9 mouse cellular contexts compared by ENCODE assay signal in genomic region chr2:3475746-3476251, GRCm38 (mm10). TPM values are rescaled to one million over a fixed set of nuclear protein-coding genes. Genes with fewer than 3 reads are reported as not detected.
DNase-seq lines count a peak whose midpoint lies in the region; ATAC-seq and TF ChIP-seq lines count a peak whose summit lies in the region.
"Had no signal": no experiment of that assay in that cellular context is flagged by ENCODE, and none has a peak within 500 bp of the region (broad histone marks: within the 10 kb centered on the region; RNA-seq: fewer than 3 reads in every experiment).

No protein-coding gene starts in this region.

- peaks cover 10% of the 10 kb centered on the region; the same call in 1 of the 2 replicates for H3K4me1 ChIP-seq in heart, embryonic 15.5 days (replicated peaks)
- peaks cover 4% of the 10 kb centered on the region in 2 experiments; a peak in 3 of 4 replicates for H3K4me1 ChIP-seq in MEL (ENCODE audit: control insufficient read depth in 1 of 2, insufficient read depth in 2 of 2, low read length in 2 of 2)
- peaks cover 5% of the 10 kb centered on the region; the same call in 1 of the 2 replicates for H3K4me1 ChIP-seq in forebrain, postnatal 0 days (ENCODE audit: insufficient read depth)
- H3K4me1 ChIP-seq in lung, postnatal 0 days (ENCODE audit: insufficient read depth, low read depth, low read length): peaks cover 6% of the 10 kb centered on the region; the same call in 1 of the 2 replicates

- H3K4me2 ChIP-seq in heart, embryonic 15.5 days: peak overlapping the region; percentile 89
- H3K4me2 ChIP-seq in forebrain, postnatal 0 days (ENCODE audit: low read depth): peak overlapping the region; percentile 53
- H3K4me2 ChIP-seq in lung, postnatal 0 days (replicated peaks; ENCODE audit: low read depth, low read length): peak overlapping the region; percentile 99

- TF ChIP-seq CTCF in MEL (IDR thresholded peaks at IDR 0.05 in 2 of 3, conservative IDR thresholded peaks at IDR 0.05 in 1 of 3; ENCODE audit: control insufficient read depth in 1 of 3, insufficient read depth in 1 of 3, low read depth in 2 of 3, low read length in 3 of 3, poor library complexity in 1 of 3, severe bottlenecking in 1 of 3): no peak
- TF ChIP-seq CTCF in forebrain, postnatal 0 days (IDR thresholded peaks at IDR 0.05; ENCODE audit: low read depth): no peak
- TF ChIP-seq CTCF in lung, postnatal 0 days (IDR thresholded peaks at IDR 0.05): no peak

- no peaks in the 10 kb centered on the region for H3K9me3 ChIP-seq in heart, embryonic 15.5 days (replicated peaks)
- no peaks in the 10 kb centered on the region for H3K9me3 ChIP-seq in MEL (replicated peaks; ENCODE audit: insufficient read depth, low read length)
- no peaks in the 10 kb centered on the region for H3K9me3 ChIP-seq in forebrain, postnatal 0 days (ENCODE audit: low read length)
- no peaks in the 10 kb centered on the region for H3K9me3 ChIP-seq in lung, postnatal 0 days (ENCODE audit: low read length)

- H3K9ac ChIP-seq in heart, embryonic 15.5 days: no peak overlapping the region
- H3K9ac ChIP-seq in MEL (ENCODE audit: control insufficient read depth, low read depth, low read length, poor library complexity, severe bottlenecking): peak overlapping the region; percentile 79
- H3K9ac ChIP-seq in forebrain, postnatal 0 days: no peak overlapping the region
- 0 out of 2 replicates have a peak overlapping the region, but pooled peaks have one; percentile 59 for H3K9ac ChIP-seq in lung, postnatal 0 days (replicated peaks; ENCODE audit: low read depth)

- no peaks in the 10 kb centered on the region for H3K27me3 ChIP-seq in heart, embryonic 15.5 days
- no peaks in the 10 kb centered on the region for H3K27me3 ChIP-seq in MEL (ENCODE audit: control insufficient read depth in 1 of 2, insufficient read depth in 2 of 2, low read length in 2 of 2)
- H3K27me3 ChIP-seq in forebrain, postnatal 0 days (ENCODE audit: insufficient read depth, low read length): no peaks in the 10 kb centered on the region
- H3K27me3 ChIP-seq in lung, postnatal 0 days (replicated peaks; ENCODE audit: insufficient read depth, low read length): no peaks in the 10 kb centered on the region

- no peaks in the 10 kb centered on the region for H3K36me3 ChIP-seq in heart, embryonic 15.5 days
- H3K36me3 ChIP-seq in MEL (ENCODE audit: control insufficient read depth in 1 of 2, insufficient read depth in 2 of 2, low read length in 2 of 2): peaks cover 0 to 10% of the 10 kb centered on the region in 2 experiments
- no peaks in the 10 kb centered on the region for H3K36me3 ChIP-seq in forebrain, postnatal 0 days (ENCODE audit: insufficient read depth)
- H3K36me3 ChIP-seq in lung, postnatal 0 days (ENCODE audit: insufficient read depth, low read length): no peaks in the 10 kb centered on the region

- TF ChIP-seq RAD21 in MEL (IDR thresholded peaks at IDR 0.05; ENCODE audit: low read depth, low read length): no peak

- no peak for ATAC-seq in heart, embryonic 15.5 days (replicated peaks; ENCODE audit: insufficient number of reproducible peaks, insufficient read depth, low FRiP score, low read depth)
- ATAC-seq in forebrain, postnatal 0 days: no peak
- no peak for ATAC-seq in lung, postnatal 0 days

- H3K4me3 ChIP-seq in heart, embryonic 15.5 days: peak overlapping the region; percentile 100
- H3K4me3 ChIP-seq in MEL (ENCODE audit: control insufficient read depth in 1 of 2, insufficient read depth in 1 of 2, low read depth in 2 of 2, low read length in 2 of 2): peak overlapping the region; percentile 88 to 98
- H3K4me3 ChIP-seq in forebrain, postnatal 0 days (ENCODE audit: low read depth, low read length): no peak overlapping the region
- peak overlapping the region; percentile 88 for H3K4me3 ChIP-seq in lung, postnatal 0 days (ENCODE audit: low read depth, low read length)

- no peak for TF ChIP-seq POLR2A in MEL (IDR thresholded peaks at IDR 0.05; ENCODE audit: control insufficient read depth in 1 of 2, insufficient read depth in 1 of 2, low read depth in 1 of 2, low read length in 2 of 2, poor library complexity in 1 of 2)

- no peak for TF ChIP-seq EP300 in MEL (IDR thresholded peaks at IDR 0.05; ENCODE audit: low read depth in 1 of 2, low read length in 2 of 2)
- no peak for TF ChIP-seq EP300 in lung, postnatal 0 days (IDR thresholded peaks at IDR 0.05)

- H3K79me2 ChIP-seq in MEL (ENCODE audit: control insufficient read depth, insufficient read depth, low read length, poor library complexity): peaks cover 21% of the 10 kb centered on the region

- DNase-seq in heart, adult 8-10 months (ENCODE audit: low spot score): no peak
- DNase-seq in MEL (ENCODE audit: low read depth, low spot score): peak; percentile 55
- no peak for DNase-seq in forebrain, postnatal 0 days
- DNase-seq in lung, postnatal 0 days (ENCODE audit: low spot score): no peak
- DNase-seq in layer of hippocampus, postnatal 14 days (ENCODE audit: low spot score in 2 of 2): no peak
- no peak for DNase-seq in adrenal gland, postnatal 14 days
- no peak for DNase-seq in spleen, adult 18-20 months
- DNase-seq: thymus, adult 18-20 months had no signal

- WGBS in heart, embryonic 15.5 days: 59% methylated on average over 3 of the region's 3 CpGs
- WGBS in forebrain, postnatal 0 days: 50% methylated on average over 3 of the region's 3 CpGs
- WGBS in lung, postnatal 0 days: 55% methylated on average over 3 of the region's 3 CpGs

- no peak overlapping the region for H3K27ac ChIP-seq in heart, embryonic 15.5 days
- H3K27ac ChIP-seq in MEL (ENCODE audit: control insufficient read depth, low read depth, low read length): peak overlapping the region; percentile 58; the same call in 1 of the 2 replicates
- 0 out of 2 replicates have a peak overlapping the region, but pooled peaks have one; percentile 84 for H3K27ac ChIP-seq in forebrain, postnatal 0 days (ENCODE audit: low read depth, low read length)
- peak overlapping the region; percentile 81 for H3K27ac ChIP-seq in lung, postnatal 0 days (ENCODE audit: low read length)

RNA-seq across cellular contexts. Expression of gene Suv39h2, which starts 1.0 kb away (rescaled TPM):
- 5.3 and 7.0 TPM in 2 replicates for polyA plus RNA-seq in heart, embryonic 15.5 days (2015; fragmentation: Nextera tagmentation; extraction: Ambion mirVana)
- total RNA-seq in heart, adult 8-10 months (2022): 1 to 10 TPM in 2 of 4 experiments, under 1 TPM in 2; 0.56 to 1.5 (median 1.0) TPM
- total RNA-seq in MEL (2012; rRNA removed): 13.9 and 14.3 TPM in 2 replicates
- polyA plus RNA-seq in MEL (2012; ENCODE audit: insufficient read depth in 1 of 2, insufficient read length in 2 of 2, low read depth in 1 of 2, low replicate concordance in 2 of 2, missing spikeins in 1 of 2): 10 to 100 TPM in 1 of 2 experiments, not detected in 1; 16.0 TPM
- 6.8 and 12.1 TPM in 2 replicates for total RNA-seq in forebrain, postnatal 0 days (2014; rRNA removed)
- 7.6 and 8.8 TPM in 2 replicates for polyA plus RNA-seq in forebrain, postnatal 0 days (2015; fragmentation: Nextera tagmentation; extraction: Ambion mirVana)
- 1.3 and 1.6 TPM in 2 replicates for polyA plus RNA-seq in lung, postnatal 0 days (2015; fragmentation: Nextera tagmentation; extraction: Ambion mirVana)
- total RNA-seq in layer of hippocampus, postnatal 14 days (2021): 1 to 10 TPM; 3.2 to 3.4 TPM
- 2.3 and 2.9 TPM in 2 replicates for total RNA-seq in adrenal gland, postnatal 14 days (2021)

RNA-seq across cellular contexts. Expression of gene Gm45902, which starts 36.8 kb away (rescaled TPM):
- 2.7 and 3.2 TPM in 2 replicates for polyA plus RNA-seq in heart, embryonic 15.5 days (2015; fragmentation: Nextera tagmentation; extraction: Ambion mirVana)
- 1 to 10 TPM in 3 of 4 experiments, under 1 TPM in 1; 0.98 to 1.4 (median 1.2) TPM for total RNA-seq in heart, adult 8-10 months (2022)
- 2.9 and 3.6 TPM in 2 replicates for total RNA-seq in MEL (2012; rRNA removed)
- 1 to 10 TPM in 1 of 2 experiments, not detected in 1; 3.8 TPM for polyA plus RNA-seq in MEL (2012; ENCODE audit: insufficient read depth in 1 of 2, insufficient read length in 2 of 2, low read depth in 1 of 2, low replicate concordance in 2 of 2, missing spikeins in 1 of 2)
- 8.1 and 10.8 TPM in 2 replicates for total RNA-seq in forebrain, postnatal 0 days (2014; rRNA removed)
- 4.8 and 5.3 TPM in 2 replicates for polyA plus RNA-seq in forebrain, postnatal 0 days (2015; fragmentation: Nextera tagmentation; extraction: Ambion mirVana)
- 0.94 and 1.0 TPM in 2 replicates for polyA plus RNA-seq in lung, postnatal 0 days (2015; fragmentation: Nextera tagmentation; extraction: Ambion mirVana)
- total RNA-seq in layer of hippocampus, postnatal 14 days (2021): 1 to 10 TPM; 5.0 to 6.9 TPM
- 2.8 and 3.6 TPM in 2 replicates for total RNA-seq in adrenal gland, postnatal 14 days (2021)

RNA-seq across cellular contexts. Expression of gene Hspa14, which starts 36.8 kb away (rescaled TPM):
- 67.9 and 73.6 TPM in 2 replicates for polyA plus RNA-seq in heart, embryonic 15.5 days (2015; fragmentation: Nextera tagmentation; extraction: Ambion mirVana)
- total RNA-seq in heart, adult 8-10 months (2022): 10 to 100 TPM; 19.8 to 24.0 (median 22.2) TPM
- total RNA-seq in MEL (2012; rRNA removed): 158 and 161 TPM in 2 replicates
- polyA plus RNA-seq in MEL (2012; ENCODE audit: insufficient read depth in 1 of 2, insufficient read length in 2 of 2, low read depth in 1 of 2, low replicate concordance in 2 of 2, missing spikeins in 1 of 2): 100 to 1,000 TPM; 129 to 333 TPM
- total RNA-seq in forebrain, postnatal 0 days (2014; rRNA removed): 63.1 and 67.0 TPM in 2 replicates
- 49.1 and 50.9 TPM in 2 replicates for polyA plus RNA-seq in forebrain, postnatal 0 days (2015; fragmentation: Nextera tagmentation; extraction: Ambion mirVana)
- polyA plus RNA-seq in lung, postnatal 0 days (2015; fragmentation: Nextera tagmentation; extraction: Ambion mirVana): 46.8 and 46.9 TPM in 2 replicates
- 10 to 100 TPM; 42.3 to 47.7 TPM for total RNA-seq in layer of hippocampus, postnatal 14 days (2021)
- 42.6 and 45.0 TPM in 2 replicates for total RNA-seq in adrenal gland, postnatal 14 days (2021)

RNA-seq across cellular contexts. Expression of gene Cdnf, which starts 37.0 kb away (rescaled TPM):
- polyA plus RNA-seq in heart, embryonic 15.5 days (2015; fragmentation: Nextera tagmentation; extraction: Ambion mirVana): 0.37 and 0.45 TPM in 2 replicates
- 10 to 100 TPM; 29.9 to 38.4 (median 31.2) TPM for total RNA-seq in heart, adult 8-10 months (2022)
- total RNA-seq in MEL (2012; rRNA removed): 0.39 and 0.59 TPM in 2 replicates
- under 1 TPM in 1 of 2 experiments, not detected in 1; 0.77 TPM for polyA plus RNA-seq in MEL (2012; ENCODE audit: insufficient read depth in 1 of 2, insufficient read length in 2 of 2, low read depth in 1 of 2, low replicate concordance in 2 of 2, missing spikeins in 1 of 2)
- total RNA-seq in forebrain, postnatal 0 days (2014; rRNA removed): 0.71 and 0.92 TPM in 2 replicates
- 0.16 and 0.35 TPM in 2 replicates for polyA plus RNA-seq in forebrain, postnatal 0 days (2015; fragmentation: Nextera tagmentation; extraction: Ambion mirVana)
- polyA plus RNA-seq in lung, postnatal 0 days (2015; fragmentation: Nextera tagmentation; extraction: Ambion mirVana): 0.42 and 0.49 TPM in 2 replicates
- total RNA-seq in layer of hippocampus, postnatal 14 days (2021): 1 to 10 TPM in 1 of 2 experiments, under 1 TPM in 1; 0.99 to 2.0 TPM
- 2.2 and 2.4 TPM in 2 replicates for total RNA-seq in adrenal gland, postnatal 14 days (2021)

RNA-seq across cellular contexts. Expression of gene Dclre1c, which starts 51.9 kb away (rescaled TPM):
- polyA plus RNA-seq in heart, embryonic 15.5 days (2015; fragmentation: Nextera tagmentation; extraction: Ambion mirVana): 3.4 and 5.3 TPM in 2 replicates
- total RNA-seq in heart, adult 8-10 months (2022): 1 to 10 TPM; 2.4 to 3.8 (median 3.3) TPM
- total RNA-seq in MEL (2012; rRNA removed): 7.2 and 7.5 TPM in 2 replicates
- 100 to 1,000 TPM in 1 of 2 experiments, 10 to 100 TPM in 1; 13.8 to 162 TPM for polyA plus RNA-seq in MEL (2012; ENCODE audit: insufficient read depth in 1 of 2, insufficient read length in 2 of 2, low read depth in 1 of 2, low replicate concordance in 2 of 2, missing spikeins in 1 of 2)
- 8.6 and 9.5 TPM in 2 replicates for total RNA-seq in forebrain, postnatal 0 days (2014; rRNA removed)
- 4.1 and 6.8 TPM in 2 replicates for polyA plus RNA-seq in forebrain, postnatal 0 days (2015; fragmentation: Nextera tagmentation; extraction: Ambion mirVana)
- polyA plus RNA-seq in lung, postnatal 0 days (2015; fragmentation: Nextera tagmentation; extraction: Ambion mirVana): 3.0 and 4.0 TPM in 2 replicates
- total RNA-seq in layer of hippocampus, postnatal 14 days (2021): 10 to 100 TPM in 1 of 2 experiments, 1 to 10 TPM in 1; 9.8 to 12.9 TPM
- 6.7 and 7.2 TPM in 2 replicates for total RNA-seq in adrenal gland, postnatal 14 days (2021)

Comparison
In these comparisons a context has a peak if more than half of its experiments do, and no peak if none do; other contexts are left out.
1. H3K9ac ChIP-seq: peak in MEL (single experiment) and lung, postnatal 0 days (single experiment); none in heart, embryonic 15.5 days (single experiment) and forebrain, postnatal 0 days (single experiment).
2. Peak in every context shown above with its lines, with median percentiles within 50 percentile points of each other: H3K4me2 ChIP-seq.